Mouse (Mus musculus) R1 (cell line): ENCODE data around the gene Hacd4.

Experiments used
- DNase-seq: peaks from one replicate; pipeline ENCODE4 v3.0.0-alpha.2; 2018; ENCODE audit warnings: low read depth, low spot score

The Hacd4 gene

GRCm38 (mm10) chr4:88438326-88438989 lies at the start of gene Hacd4:
Hacd4 (minus strand) TSS chr4:88438928.
- peak; percentile 42 for DNase-seq

GRCm38 (mm10) chr4:88488107-88488506 lies 49.4 kb upstream of the Hacd4 start:
- no peak for DNase-seq

GRCm38 (mm10) chr4:88480130-88480529 lies 41.4 kb upstream of the Hacd4 start:
- no peak for DNase-seq

GRCm38 (mm10) chr4:88478809-88479186 lies 40.1 kb upstream of the Hacd4 start:
- no peak for DNase-seq

- DNase-seq = no peak
These were observed 39.6 kb upstream of the Hacd4 start for GRCm38 (mm10) chr4:88478177-88478808.

GRCm38 (mm10) chr4:88476511-88477210 lies 37.9 kb upstream of the Hacd4 start:
- peak; percentile 32 for DNase-seq

DNA sequence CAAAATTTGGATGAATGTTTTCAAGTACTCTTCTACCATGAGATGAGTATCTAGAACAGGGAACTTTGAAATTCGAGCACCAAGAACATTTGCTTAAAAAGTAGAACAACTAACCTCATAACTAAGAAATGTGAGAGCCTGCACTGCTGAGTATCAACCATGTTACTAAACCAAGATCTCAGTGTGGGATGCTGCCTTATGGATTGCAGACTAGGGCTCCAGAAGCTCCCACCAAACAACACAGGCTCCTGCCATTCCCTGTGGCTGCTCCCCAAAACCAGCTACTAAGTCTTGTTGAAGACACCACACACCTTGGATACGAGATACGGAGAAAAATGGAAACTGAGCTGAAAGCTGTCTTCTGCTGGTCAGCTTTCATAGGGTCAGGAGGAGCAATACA lies 37.4 kb upstream of the Hacd4 start:
- no peak for DNase-seq

DNA sequence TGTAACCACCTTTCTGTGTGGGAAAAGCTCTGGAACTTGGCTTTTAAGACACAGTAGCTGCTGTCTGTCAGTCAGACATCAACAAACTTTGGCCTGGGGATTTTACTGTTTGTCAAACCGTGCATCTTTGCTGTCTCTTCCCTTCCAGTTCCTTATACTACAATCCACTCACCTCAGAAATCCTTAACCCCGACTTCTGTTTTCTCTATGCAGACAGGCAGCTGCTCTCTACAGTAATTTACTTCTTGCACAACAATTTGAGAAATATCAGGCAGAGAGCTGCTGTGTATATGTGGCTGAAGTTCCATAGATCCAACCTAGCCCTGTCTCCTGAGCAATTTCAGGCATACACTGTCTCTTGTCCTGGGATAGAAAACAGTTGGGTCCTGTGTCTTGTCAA lies 32.8 kb upstream of the Hacd4 start:
- no peak for DNase-seq

- no peak for DNase-seq
These were observed 25.8 kb upstream of the Hacd4 start for GRCm38 (mm10) chr4:88464574-88464973.

- DNase-seq = no peak
These were observed 24.4 kb upstream of the Hacd4 start for GRCm38 (mm10) chr4:88462981-88463646.

- DNase-seq = no peak
These were observed 23.8 kb upstream of the Hacd4 start for GRCm38 (mm10) chr4:88462501-88462900.

DNA sequence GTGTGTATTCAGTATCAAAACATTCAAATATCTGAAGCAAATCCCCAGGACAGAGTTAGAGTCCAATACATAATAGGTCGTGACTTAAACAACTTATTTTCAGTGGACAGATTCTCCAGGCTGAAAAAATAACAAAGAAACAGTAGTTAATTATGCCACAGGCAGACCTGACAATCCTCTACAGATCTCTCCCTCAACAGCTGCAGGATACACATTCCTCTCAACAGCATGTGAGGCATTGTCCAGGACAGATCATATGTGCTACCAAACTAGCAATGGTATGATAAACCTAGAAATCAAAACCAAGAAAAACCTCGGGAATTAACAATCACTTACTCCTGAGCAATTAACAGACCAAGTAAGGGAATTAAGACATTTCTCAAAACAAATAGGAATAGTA lies 22.6 kb upstream of the Hacd4 start:
- DNase-seq = no peak

- DNase-seq = no peak
These were observed 19.9 kb upstream of the Hacd4 start for GRCm38 (mm10) chr4:88458673-88459072.

DNA sequence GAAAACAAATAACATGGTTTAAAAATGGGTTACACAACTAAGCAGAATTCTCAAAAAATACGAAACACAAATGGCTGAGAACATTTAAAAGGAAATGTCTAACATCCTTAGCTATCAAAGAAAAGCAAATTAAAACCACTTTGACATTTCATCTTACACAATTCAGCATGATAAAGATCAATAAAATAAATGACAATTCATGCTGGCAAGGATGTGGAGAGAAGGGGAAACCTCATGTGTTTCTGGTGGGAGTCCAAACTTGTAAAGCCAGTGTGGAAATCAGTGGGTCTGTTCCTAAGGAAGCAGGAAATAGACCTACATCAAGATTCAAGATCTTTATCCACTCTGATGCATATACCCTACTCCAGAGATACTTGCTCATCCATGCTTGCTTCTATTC lies 19.4 kb upstream of the Hacd4 start:
- DNase-seq = no peak

DNA sequence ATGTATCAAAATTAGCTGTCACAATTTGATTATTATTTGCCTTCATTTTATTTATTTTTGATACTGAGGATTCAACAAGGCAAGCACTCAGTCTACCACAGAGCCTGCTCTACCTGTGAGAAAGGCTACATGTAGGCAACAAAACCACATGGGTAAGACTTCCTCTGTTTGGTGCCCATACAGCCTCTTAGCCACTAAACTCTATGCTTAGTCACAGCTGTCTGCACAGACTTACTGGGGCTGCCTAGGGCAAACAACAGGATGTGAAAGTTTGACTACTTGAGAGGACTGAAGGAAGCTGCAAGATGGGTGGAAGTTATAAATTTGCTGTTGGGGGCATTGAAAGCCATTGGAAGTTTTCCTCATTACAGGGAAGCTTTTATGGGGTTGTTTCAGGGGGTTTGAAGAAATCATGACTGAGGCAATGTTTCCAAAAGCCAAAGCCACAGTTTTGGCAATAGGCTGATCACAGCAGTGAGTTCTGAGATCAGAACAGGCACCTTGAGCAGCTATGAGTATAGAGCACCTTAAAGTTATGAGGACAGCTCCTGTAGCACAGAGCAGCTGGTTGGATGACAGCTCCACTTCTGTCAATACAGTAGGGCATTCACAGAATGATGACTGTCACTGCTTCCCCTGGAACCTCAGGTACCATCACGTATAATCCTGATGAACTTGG lies 11.5 kb upstream of the Hacd4 start:
- DNase-seq = no peak

- no peak for DNase-seq
These were observed 10.2 kb upstream of the Hacd4 start for GRCm38 (mm10) chr4:88448976-88449375.

DNA sequence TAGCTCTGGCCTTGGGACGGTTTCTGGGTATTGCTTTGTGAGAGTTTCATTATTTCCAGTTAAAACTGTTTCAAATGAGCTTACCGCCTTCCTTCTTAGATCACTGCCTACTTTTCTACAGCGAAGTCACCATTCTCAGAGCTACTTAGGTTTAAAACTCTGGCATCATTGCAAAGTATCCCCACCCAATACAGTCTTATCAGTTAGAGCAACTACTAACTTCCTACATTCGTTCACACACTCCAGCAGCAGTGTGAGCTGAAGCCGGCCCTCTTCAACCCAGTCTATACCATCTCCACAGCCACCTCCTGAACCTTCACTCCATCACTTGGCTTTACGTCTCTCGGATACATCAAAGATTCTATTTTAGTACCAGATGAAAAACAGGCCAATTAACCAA lies 2.1 kb upstream of the Hacd4 start:
- no peak for DNase-seq

DNA sequence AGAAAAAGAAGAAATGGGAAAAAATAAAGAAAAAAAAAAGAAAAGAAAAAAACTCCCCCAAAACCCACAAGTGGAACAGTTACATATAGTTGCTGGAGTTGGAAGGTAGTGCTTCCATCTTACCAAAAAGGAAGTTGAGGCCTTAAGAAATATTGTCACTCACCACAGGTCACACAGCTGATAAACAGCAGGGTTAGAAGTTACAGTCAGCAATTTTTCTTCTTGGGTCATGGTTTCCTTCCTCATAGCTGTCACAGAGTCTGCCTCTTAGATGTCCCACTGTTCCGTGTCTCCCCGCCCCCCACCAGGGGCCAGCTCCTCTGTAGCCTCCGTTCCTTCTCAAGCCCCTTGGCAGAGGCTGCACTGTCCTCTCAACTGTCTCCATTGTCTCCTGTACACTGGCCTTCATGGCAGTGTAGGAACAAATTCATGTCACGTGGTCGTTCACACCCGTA lies 968 bp upstream of the Hacd4 start:
- no peak for DNase-seq

DNA sequence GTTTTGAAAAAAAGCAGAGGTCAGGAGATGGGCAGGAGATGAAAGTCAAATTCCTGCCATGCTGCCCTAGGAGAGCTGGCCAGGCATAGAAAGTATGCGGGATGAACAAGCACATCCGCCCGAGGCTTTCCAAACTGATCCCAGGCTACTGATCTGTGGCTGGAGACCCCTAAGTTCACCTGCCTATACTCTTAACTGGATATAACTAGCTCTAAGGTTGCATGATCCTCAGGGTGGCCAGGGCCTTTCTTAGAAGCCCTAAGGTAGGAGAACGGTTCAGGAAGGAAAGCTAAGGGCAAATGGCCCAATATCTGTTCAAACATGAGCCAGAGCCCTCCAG lies 232 bp upstream of the Hacd4 start:
- DNase-seq = no peak

DNA sequence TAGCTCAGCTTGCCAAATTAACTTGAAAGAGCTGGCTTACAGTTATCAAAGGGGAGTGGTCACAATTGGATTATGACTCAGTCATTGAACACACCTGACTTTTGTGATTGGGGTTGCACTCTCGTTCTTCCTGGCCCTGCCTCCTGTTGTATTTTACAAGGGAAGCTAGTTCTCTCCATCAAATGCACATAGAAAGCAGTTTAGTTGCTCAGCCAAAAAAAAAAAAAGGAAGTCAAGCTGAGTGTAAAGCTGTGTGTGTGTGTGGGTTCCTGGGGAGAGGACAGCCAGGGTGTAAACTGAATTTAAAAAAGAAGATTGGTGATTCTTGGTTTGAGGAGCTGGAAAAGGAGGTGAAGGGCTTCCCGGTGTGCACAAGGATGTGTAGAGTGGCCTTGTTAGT lies 811 bp downstream of the Hacd4 start:
- DNase-seq = no peak

GRCm38 (mm10) chr4:88437166-88437565 lies 1.6 kb downstream of the Hacd4 start:
- DNase-seq = no peak

DNA sequence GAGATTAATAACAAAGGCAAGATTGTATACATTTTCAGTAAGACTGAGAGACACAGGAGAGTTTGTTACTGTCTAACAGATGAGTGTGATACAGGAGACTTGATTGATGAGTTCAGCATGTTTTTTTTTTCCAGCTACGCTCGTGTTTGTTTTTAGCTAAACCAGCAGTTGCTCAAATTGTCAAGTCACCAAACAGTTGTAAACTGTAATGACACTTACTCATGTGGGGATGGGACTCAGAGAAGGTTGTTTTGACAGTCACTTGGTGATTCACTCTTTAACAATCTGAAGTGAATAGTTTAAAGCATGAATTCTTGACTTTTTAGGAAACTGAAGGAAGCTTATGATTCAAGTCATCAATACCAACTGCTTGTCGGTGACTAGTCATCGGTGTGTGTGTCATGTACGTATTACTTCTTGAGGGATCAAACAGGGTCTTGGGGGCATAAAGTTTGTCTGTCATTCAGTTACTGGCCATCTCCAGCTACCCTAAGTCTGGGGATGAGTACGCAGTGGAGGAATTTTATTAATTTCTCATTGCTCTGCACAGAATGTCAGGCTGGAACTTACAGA lies 2.0 kb downstream of the Hacd4 start:
- no peak for DNase-seq
